Mouse (Mus musculus) adrenal gland, adult 8-10 months (tissue): ENCODE results near the gene Rab3b. TPM values are rescaled to one million over a fixed set of nuclear protein-coding genes. Genes with fewer than 3 reads are reported as not detected.

Experiments used
- DNase-seq: peaks from one replicate; pipeline ENCODE4 v3.0.0; 2022
- total RNA-seq, 4 experiments: library from RNA; stranded (reverse); gene quantifications; 2 replicates each; pipeline ENCODE4 v1.2.4; 2022

Gene Rab3b
- total RNA-seq, 4 experiments from 2014 or later, result 46.9 to 74.2 (median 55.2) TPM

GRCm38 (mm10) chr4:108959696-108960095 lies 80.8 kb downstream of the Rab3b start:
- DNase-seq, result no peak

- no peak for DNase-seq
These were observed 82.0 kb downstream of the Rab3b start for GRCm38 (mm10) chr4:108960619-108961460.

- no peak for DNase-seq
These were observed 84.2 kb downstream of the Rab3b start for GRCm38 (mm10) chr4:108963017-108963416.

- DNase-seq, result no peak
These were observed 90.7 kb downstream of the Rab3b start for GRCm38 (mm10) chr4:108969517-108969916.

GRCm38 (mm10) chr4:108971054-108971453 lies 92.2 kb downstream of the Rab3b start:
- no peak for DNase-seq

- peak; percentile 30 for DNase-seq
These were observed 97.7 kb downstream of the Rab3b start for GRCm38 (mm10) chr4:108976458-108977071.

- DNase-seq, result no peak
These were observed 108.1 kb downstream of the Rab3b start for GRCm38 (mm10) chr4:108986833-108987472.

- no peak for DNase-seq
These were observed 108.6 kb downstream of the Rab3b start for GRCm38 (mm10) chr4:108987473-108987842.

GRCm38 (mm10) chr4:108989430-108989829 lies 110.6 kb downstream of the Rab3b start:
- DNase-seq, result no peak

GRCm38 (mm10) chr4:108990032-108990431 lies 111.2 kb downstream of the Rab3b start:
- no peak for DNase-seq

GRCm38 (mm10) chr4:108990571-108990970 lies 111.7 kb downstream of the Rab3b start:
- no peak for DNase-seq

GRCm38 (mm10) chr4:108991811-108992210 lies 112.9 kb downstream of the Rab3b start:
- no peak for DNase-seq

Other genes with a start within 250 kb of the Rab3b start
- gene 3110021N24Rik, start 159.4 kb upstream of the Rab3b start, total RNA-seq, result 1 to 10 TPM in 2 of 4 experiments, under 1 TPM in 2; 0.70 to 1.9 (median 0.90) TPM
- gene Zfyve9, start 98.3 kb upstream of the Rab3b start, total RNA-seq, result 10 to 100 TPM; 29.0 to 35.6 (median 34.1) TPM
- gene Btf3l4, start 45.4 kb upstream of the Rab3b start, total RNA-seq, result 100 to 1,000 TPM; 127 to 133 (median 131) TPM
- 10 to 100 TPM; 62.5 to 76.1 (median 70.7) TPM for gene Txndc12, start 44.5 kb upstream of the Rab3b start, total RNA-seq
- gene Kti12, start 31.3 kb upstream of the Rab3b start, total RNA-seq, result 10 to 100 TPM; 30.5 to 36.2 (median 31.8) TPM
- gene A730015C16Rik, start 30.4 kb upstream of the Rab3b start, total RNA-seq, result not detected
- gene Nrd1, start 121.6 kb downstream of the Rab3b start, total RNA-seq, result 100 to 1,000 TPM; 109 to 148 (median 123) TPM